Mouse (Mus musculus): Measurements from ENCODE around the gene Ezh1.

- TF ChIP-seq POLR2A (IDR thresholded peaks at IDR 0.05; ENCODE audit: low read depth, low read length) (no peak), CTCF (conservative IDR thresholded peaks at IDR 0.05; ENCODE audit: insufficient read depth, insufficient read length, low read depth, low read length) (no peak)
These were observed 34.3 kb downstream of the Ezh1 start for GRCm38 (mm10) chr11:101191919-101192470.
